Mouse (Mus musculus): ENCODE data around the gene Rrbp1.

The Rrbp1 gene

GRCm38 (mm10) chr2:144006686-144007085, 4.4 kb downstream of the Rrbp1 start:
- no peak for DNase-seq (ENCODE audit: low spot score in 2 of 2)

- no peak for DNase-seq (ENCODE audit: low spot score in 2 of 2)
These were observed 5.7 kb downstream of the Rrbp1 start for GRCm38 (mm10) chr2:144005166-144005955.

GRCm38 (mm10) chr2:144003544-144003943, 7.5 kb downstream of the Rrbp1 start:
- DNase-seq (ENCODE audit: low spot score in 2 of 2), result no peak

GRCm38 (mm10) chr2:144002229-144002984, 8.7 kb downstream of the Rrbp1 start:
- DNase-seq (ENCODE audit: low spot score in 2 of 2), result no peak

GRCm38 (mm10) chr2:143992977-143993376, 18.1 kb downstream of the Rrbp1 start:
- no peak for DNase-seq (ENCODE audit: low spot score in 2 of 2)

- no peak for DNase-seq (ENCODE audit: low spot score in 2 of 2)
These were observed 18.9 kb downstream of the Rrbp1 start for GRCm38 (mm10) chr2:143991964-143992672.

GRCm38 (mm10) chr2:143990997-143991396, 20.1 kb downstream of the Rrbp1 start:
- DNase-seq (ENCODE audit: low spot score in 2 of 2), result peak in 1 of 2 experiments; percentile 26

GRCm38 (mm10) chr2:143988016-143988415, 23.0 kb downstream of the Rrbp1 start:
- DNase-seq (ENCODE audit: low spot score in 2 of 2), result no peak

GRCm38 (mm10) chr2:143987485-143987884, 23.6 kb downstream of the Rrbp1 start:
- DNase-seq (ENCODE audit: low spot score in 2 of 2), result no peak

GRCm38 (mm10) chr2:143983482-143983881, 27.6 kb downstream of the Rrbp1 start:
- no peak for DNase-seq (ENCODE audit: low spot score in 2 of 2)

- no peak for DNase-seq (ENCODE audit: low spot score in 2 of 2)
These were observed 28.2 kb downstream of the Rrbp1 start for GRCm38 (mm10) chr2:143982901-143983300.

GRCm38 (mm10) chr2:143982152-143982551, 28.9 kb downstream of the Rrbp1 start:
- no peak for DNase-seq (ENCODE audit: low spot score in 2 of 2)

GRCm38 (mm10) chr2:143980781-143981398, 30.2 kb downstream of the Rrbp1 start:
- peak; percentile 67 to 72 for DNase-seq (ENCODE audit: low spot score in 2 of 2)

- no peak for DNase-seq (ENCODE audit: low spot score in 2 of 2)
These were observed 32.5 kb downstream of the Rrbp1 start for GRCm38 (mm10) chr2:143978444-143979147.

GRCm38 (mm10) chr2:143975146-143975649, 35.9 kb downstream of the Rrbp1 start:
- no peak for DNase-seq (ENCODE audit: low spot score in 2 of 2)

- DNase-seq (ENCODE audit: low spot score in 2 of 2), result no peak
These were observed 37.9 kb downstream of the Rrbp1 start for GRCm38 (mm10) chr2:143973161-143973560.

GRCm38 (mm10) chr2:143971887-143972286, 39.2 kb downstream of the Rrbp1 start:
- DNase-seq (ENCODE audit: low spot score in 2 of 2), result no peak

GRCm38 (mm10) chr2:143970841-143971240, 40.2 kb downstream of the Rrbp1 start:
- DNase-seq (ENCODE audit: low spot score in 2 of 2), result no peak

GRCm38 (mm10) chr2:143969260-143969659, 41.8 kb downstream of the Rrbp1 start:
- no peak for DNase-seq (ENCODE audit: low spot score in 2 of 2)

- DNase-seq (ENCODE audit: low spot score in 2 of 2), result no peak
These were observed 47.7 kb downstream of the Rrbp1 start for GRCm38 (mm10) chr2:143963318-143963717.

GRCm38 (mm10) chr2:143962192-143962591, 48.9 kb downstream of the Rrbp1 start:
- no peak for DNase-seq (ENCODE audit: low spot score in 2 of 2)
